Mouse (Mus musculus) lung, adult 2 months (tissue): Measurements from ENCODE around the gene Fzd2. TPM values are rescaled to one million over a fixed set of nuclear protein-coding genes. Genes with fewer than 3 reads are reported as not detected.

Experiments
- DNase-seq: peaks from one replicate; pipeline ENCODE4 v3.0.0; 2022
- H3K4me1 ChIP-seq: fragments of 200-500 bp; 2 replicates; pipeline ENCODE4 v1.6.1; 2011; ENCODE audit warnings: low read length; ENCODE audit not compliant: control insufficient read depth, insufficient read depth
- H3K4me3 ChIP-seq: fragments of 200-500 bp; replicated peaks from 2 replicates; pipeline ENCODE3; 2011; ENCODE audit warnings: low read depth, mild to moderate bottlenecking, control low read depth, low read length; ENCODE audit errors: extremely low read depth
- CTCF ChIP-seq: fragments of 200-500 bp; IDR thresholded peaks from 2 replicates; pipeline ENCODE4 v1.5.1; 2011; ENCODE audit warnings: mild to moderate bottlenecking, low read length, control low read depth; ENCODE audit not compliant: insufficient read depth
- POLR2A ChIP-seq: fragments of 200-500 bp; IDR thresholded peaks from 2 replicates; pipeline ENCODE4 v1.6.1; 2011; ENCODE audit warnings: low read depth, mild to moderate bottlenecking, control low read depth, low read length, borderline replicate concordance; ENCODE audit errors: extremely low read depth
- WGBS: fragments of 180-500 bp; shearing (Covaris S2); methylation state at CpG from one replicate; pipeline ENCODE4 v1.1.7; 2018; 5-methylcytosine and 5-hydroxymethylcytosine counted together
- polyA plus RNA-seq: library from polyadenylated mRNA; depleted of rRNA; stranded (reverse); fragments of >200 nt; gene quantifications from 2 replicates; pipeline ENCODE4 v1.2.3, GENCODE M21; 2012; rRNA removed

Fzd2 gene
- polyA plus RNA-seq, 1 experiment: 45.5 TPM

GRCm38 (mm10) chr11:102656931-102657330 is 52.7 kb downstream of the Fzd2 start:
- 23% methylated on average over 6 of the region's 6 CpGs for WGBS
- no peak for DNase-seq
- Histone ChIP-seq H3K4me1 (no peaks in the 10 kb centered on the region; the same call in 1 of the 2 replicates), H3K4me3 (no peak overlapping the region)
- TF ChIP-seq CTCF (no peak), POLR2A (no peak)

Other genes starting within 250 kb of the Fzd2 start
- 1.1 and 1.2 TPM in 2 replicates for gene Slc4a1, start 238.2 kb upstream of the Fzd2 start, polyA plus RNA-seq
- gene Rundc3a, start 211.0 kb upstream of the Fzd2 start, polyA plus RNA-seq: 1.9 and 2.8 TPM in 2 replicates
- 258 and 290 TPM in 2 replicates for gene Slc25a39, start 196.4 kb upstream of the Fzd2 start, polyA plus RNA-seq
- gene Grn, start 174.1 kb upstream of the Fzd2 start, polyA plus RNA-seq: 220 and 257 TPM in 2 replicates
- 19.6 and 22.8 TPM in 2 replicates for gene Fam171a2, start 156.7 kb upstream of the Fzd2 start, polyA plus RNA-seq
- gene Itga2b, start 134.3 kb upstream of the Fzd2 start, polyA plus RNA-seq: 11.4 and 14.9 TPM in 2 replicates
- gene Gpatch8, start 48.0 kb upstream of the Fzd2 start, polyA plus RNA-seq: 15.0 and 17.3 TPM in 2 replicates
- 2.4 and 2.5 TPM in 2 replicates for gene Gm11627, start 24.9 kb upstream of the Fzd2 start, polyA plus RNA-seq
- not detected in 2 replicates for gene Meioc, start 59.3 kb downstream of the Fzd2 start, polyA plus RNA-seq
- 4.3 and 5.0 TPM in 2 replicates for gene Ccdc43, start 93.4 kb downstream of the Fzd2 start, polyA plus RNA-seq
- 3.3 and 3.6 TPM in 2 replicates for gene Adam11, start 157.0 kb downstream of the Fzd2 start, polyA plus RNA-seq
- gene Gjc1, start 215.3 kb downstream of the Fzd2 start, polyA plus RNA-seq: 9.1 and 14.8 TPM in 2 replicates
- gene Higd1b, start 231.5 kb downstream of the Fzd2 start, polyA plus RNA-seq: 52.5 and 72.6 TPM in 2 replicates